Mouse (Mus musculus) telencephalon, adult 2 months (tissue): ENCODE measurements at regions not wholly inside any gene's neighbourhood (a gene's known extent, or its start where the extent isn't known, plus 50 kb on each side); places are given as distances from the start of the nearest gene placed in this dataset.

Source experiments
- DNase-seq: peaks from one replicate; pipeline ENCODE4 v3.0.0-alpha.2; 2011; ENCODE audit warnings: low read depth, low spot score

- DNase-seq, result no peak
These were observed 85.3 kb downstream of the Ackr3 start for GRCm38 (mm10) chr1:90288892-90289731.

GRCm38 (mm10) chr1:90289732-90290215, 86.0 kb downstream of the Ackr3 start:
- no peak for DNase-seq

GRCm38 (mm10) chr1:90290428-90291197, 86.8 kb downstream of the Ackr3 start:
- DNase-seq, result no peak

GRCm38 (mm10) chr1:90291256-90291655, 87.5 kb downstream of the Ackr3 start:
- DNase-seq, result no peak

- no peak for DNase-seq
These were observed 94.0 kb downstream of the Ackr3 start for GRCm38 (mm10) chr1:90297751-90298150.

- no peak for DNase-seq
These were observed 96.4 kb downstream of the Ackr3 start for GRCm38 (mm10) chr1:90300229-90300628.

- DNase-seq, result no peak
These were observed 100.6 kb downstream of the Ackr3 start for GRCm38 (mm10) chr1:90304331-90304730.

GRCm38 (mm10) chr1:90311016-90311415, 107.2 kb downstream of the Ackr3 start:
- no peak for DNase-seq

- no peak for DNase-seq
These were observed 108.1 kb downstream of the Ackr3 start for GRCm38 (mm10) chr1:90311649-90312442.

- no peak for DNase-seq
These were observed 110.1 kb downstream of the Ackr3 start for GRCm38 (mm10) chr1:90313750-90314359.

- DNase-seq, result no peak
These were observed 114.1 kb downstream of the Ackr3 start for GRCm38 (mm10) chr1:90317902-90318301.

- no peak for DNase-seq
These were observed 114.7 kb downstream of the Ackr3 start for GRCm38 (mm10) chr1:90318502-90318901.

- no peak for DNase-seq
These were observed 116.7 kb downstream of the Ackr3 start for GRCm38 (mm10) chr1:90320518-90320917.

- DNase-seq, result peak; percentile 22
These were observed 117.7 kb downstream of the Ackr3 start for GRCm38 (mm10) chr1:90321501-90321900.

- peak; percentile 18 for DNase-seq
These were observed 123.5 kb downstream of the Ackr3 start for GRCm38 (mm10) chr1:90327237-90327636.

- no peak for DNase-seq
These were observed 128.8 kb downstream of the Ackr3 start for GRCm38 (mm10) chr1:90332531-90332930.

GRCm38 (mm10) chr1:90333676-90334430, 130.1 kb downstream of the Ackr3 start:
- DNase-seq, result no peak

GRCm38 (mm10) chr1:90335001-90335747, 131.4 kb downstream of the Ackr3 start:
- no peak for DNase-seq

- no peak for DNase-seq
These were observed 134.1 kb downstream of the Ackr3 start for GRCm38 (mm10) chr1:90337876-90338316.

- DNase-seq, result no peak
These were observed 138.6 kb downstream of the Ackr3 start for GRCm38 (mm10) chr1:90342346-90342745.
